Mouse (Mus musculus) cortical plate, adult 2 months (tissue): ENCODE data around the gene Tiparp.

Experiments used
- CTCF ChIP-seq: fragments of 200-500 bp; IDR thresholded peaks from 2 replicates; pipeline ENCODE4 v1.5.1; 2011; ENCODE audit warnings: mild to moderate bottlenecking, control low read depth, low read length; ENCODE audit not compliant: insufficient read depth; ENCODE audit errors: extremely low read depth
- POLR2A ChIP-seq: fragments of 200-500 bp; IDR thresholded peaks from 2 replicates; pipeline ENCODE4 v1.6.1; 2011; ENCODE audit warnings: mild to moderate bottlenecking, low read length, control low read depth; ENCODE audit not compliant: insufficient read depth; ENCODE audit errors: extremely low read depth

DNA sequence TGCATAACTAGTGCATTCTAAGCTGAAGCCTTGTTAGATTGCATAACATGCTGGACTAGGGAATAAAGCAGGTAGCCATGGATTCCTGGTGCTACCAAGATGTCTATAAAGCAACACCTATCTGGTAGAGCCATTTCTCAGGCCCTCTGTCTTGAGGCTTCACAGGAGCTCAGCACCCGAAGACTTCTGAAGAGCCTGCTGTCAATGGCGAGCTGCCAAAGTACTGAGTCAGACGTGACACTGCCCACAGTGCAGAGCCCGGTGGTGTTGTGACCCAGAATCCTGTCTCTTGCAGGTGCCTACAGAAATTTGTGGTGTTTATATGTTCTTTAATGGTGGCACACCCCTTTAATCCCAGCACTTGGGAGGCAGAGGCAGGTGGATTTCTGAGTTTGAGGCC is 53.4 kb downstream of the Tiparp start:
- TF ChIP-seq POLR2A (no peak), CTCF (no peak)
